Mouse (Mus musculus) small intestine, adult 2 months (tissue): Measurements from ENCODE around the gene Mrtfa.

Experiments used
- CTCF ChIP-seq: fragments of 200-500 bp; IDR thresholded peaks from 2 replicates; pipeline ENCODE4 v1.5.1; 2012; ENCODE audit warnings: low read depth, mild to moderate bottlenecking, control low read depth, inconsistent platforms, low read length, moderate library complexity, mixed read lengths; ENCODE audit not compliant: insufficient replicate concordance, insufficient read length; ENCODE audit errors: extremely low read depth
- POLR2A ChIP-seq: fragments of 200-500 bp; IDR thresholded peaks from 2 replicates; pipeline ENCODE4 v1.6.1; 2012; ENCODE audit warnings: low read depth, mild to moderate bottlenecking, control low read depth, inconsistent platforms, low read length, moderate library complexity

GRCm38 (mm10) chr15:81124282-81124681 is 66.3 kb downstream of the Mrtfa start:
- TF ChIP-seq POLR2A: no peak
- TF ChIP-seq CTCF: no peak
